Mouse (Mus musculus): ENCODE data around the gene Cysrt1.
A peak's percentile ranks its signal among the peaks of the same experiment; 100 is the strongest.

Gene Cysrt1

GRCm38 (mm10) chr2:25242101-25242506, at the start of gene Cysrt1, which contains the start of gene Rnf208:
Gene Cysrt1, minus strand, starts transcription at chr2:25242452.
Gene Rnf208, plus strand, starts transcription at chr2:25242255.
- no peak for DNase-seq (ENCODE audit: low read depth, low spot score)

- no peak for DNase-seq (ENCODE audit: low read depth, low spot score)
Observed at GRCm38 (mm10) chr2:25291184-25292053, 49.2 kb upstream of the Cysrt1 start.

- DNase-seq (ENCODE audit: low read depth, low spot score) = no peak
Observed at GRCm38 (mm10) chr2:25290816-25291130, 48.5 kb upstream of the Cysrt1 start.

GRCm38 (mm10) chr2:25290101-25290815, 48.0 kb upstream of the Cysrt1 start:
- no peak for DNase-seq (ENCODE audit: low read depth, low spot score)

GRCm38 (mm10) chr2:25289651-25290050, 47.4 kb upstream of the Cysrt1 start, which contains the start of gene Lrrc26:
Gene Lrrc26, plus strand, starts transcription at chr2:25289915.
- DNase-seq (ENCODE audit: low read depth, low spot score) = no peak

GRCm38 (mm10) chr2:25288734-25289345, 46.6 kb upstream of the Cysrt1 start:
- no peak for DNase-seq (ENCODE audit: low read depth, low spot score)

- no peak for DNase-seq (ENCODE audit: low read depth, low spot score)
Observed at GRCm38 (mm10) chr2:25287927-25288649, 45.8 kb upstream of the Cysrt1 start, which contains the start of gene Tmem210. Gene Tmem210, plus strand, starts transcription at chr2:25288145.

- DNase-seq (ENCODE audit: low read depth, low spot score) = no peak
Observed at GRCm38 (mm10) chr2:25286837-25287636, 44.8 kb upstream of the Cysrt1 start.

GRCm38 (mm10) chr2:25286314-25286713, 44.1 kb upstream of the Cysrt1 start:
- no peak for DNase-seq (ENCODE audit: low read depth, low spot score)

- no peak for DNase-seq (ENCODE audit: low read depth, low spot score)
Observed at GRCm38 (mm10) chr2:25285551-25285950, 43.3 kb upstream of the Cysrt1 start.

- DNase-seq (ENCODE audit: low read depth, low spot score) = no peak
Observed at GRCm38 (mm10) chr2:25278928-25279882, 37.0 kb upstream of the Cysrt1 start.

GRCm38 (mm10) chr2:25273010-25273409, 30.8 kb upstream of the Cysrt1 start:
- DNase-seq (ENCODE audit: low read depth, low spot score) = no peak

- DNase-seq (ENCODE audit: low read depth, low spot score) = no peak
Observed at GRCm38 (mm10) chr2:25272515-25272914, 30.3 kb upstream of the Cysrt1 start.

- peak; percentile 90 for DNase-seq (ENCODE audit: low read depth, low spot score)
Observed at GRCm38 (mm10) chr2:25271827-25272511, 29.7 kb upstream of the Cysrt1 start, which contains the start of the genes Ssna1 and Anapc2. Gene Ssna1, minus strand, starts transcription at chr2:25272438. Gene Anapc2, plus strand, starts transcription at chr2:25272478.

- no peak for DNase-seq (ENCODE audit: low read depth, low spot score)
Observed at GRCm38 (mm10) chr2:25267746-25268309, 25.6 kb upstream of the Cysrt1 start.

- no peak for DNase-seq (ENCODE audit: low read depth, low spot score)
Observed at GRCm38 (mm10) chr2:25267241-25267640, 25.0 kb upstream of the Cysrt1 start.

GRCm38 (mm10) chr2:25266720-25267119, 24.5 kb upstream of the Cysrt1 start:
- no peak for DNase-seq (ENCODE audit: low read depth, low spot score)

GRCm38 (mm10) chr2:25265897-25266656, 23.8 kb upstream of the Cysrt1 start:
- DNase-seq (ENCODE audit: low read depth, low spot score) = no peak
